Mouse (Mus musculus) brain, adult 10 weeks (tissue): ENCODE data around the gene Gm13089. TPM values are rescaled to one million over a fixed set of nuclear protein-coding genes. Genes with fewer than 3 reads are reported as not detected.

Experiments
- polyA plus RNA-seq: library from polyadenylated mRNA; stranded (reverse); fragments of 350-450 nt; fragmentation: Illumina TruSeq; extraction: RNeasy Lipid Tissue Mini Kit (QIAGEN cat#74804); gene quantifications from one replicate; pipeline ENCODE4 v1.2.3, GENCODE M21; 2015; ENCODE audit warnings: low read depth, low replicate concordance

The Gm13089 gene
- polyA plus RNA-seq: not detected

GRCm38 (mm10) chr4:143702611-143703010 is at the start of gene Gm13089:
Gm13089 (minus strand) TSS chr4:143702711.

DNA sequence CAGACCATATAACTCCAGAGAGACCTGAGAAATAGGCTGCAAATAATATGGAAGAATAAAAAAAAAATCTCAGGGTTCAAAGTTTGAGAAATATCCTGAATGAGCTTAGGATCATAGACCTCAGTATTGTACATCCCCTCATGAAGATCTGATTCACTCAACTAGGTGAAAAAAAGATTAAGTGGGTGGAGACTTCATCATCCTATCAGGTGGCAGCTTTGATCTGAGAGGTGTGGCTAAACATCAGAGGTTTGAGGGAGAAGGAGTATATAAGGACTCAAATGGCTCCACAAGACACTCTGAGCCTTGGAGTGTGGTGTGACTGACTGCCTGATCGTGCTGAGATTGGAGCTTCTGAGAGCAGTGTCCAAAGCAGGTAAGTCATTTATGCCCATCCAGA is 16.6 kb upstream of the Gm13089 start, which contains the start of gene Gm13078:
Gm13078 (plus strand) TSS at position 301 of the 400 bp plus-strand sequence.

DNA sequence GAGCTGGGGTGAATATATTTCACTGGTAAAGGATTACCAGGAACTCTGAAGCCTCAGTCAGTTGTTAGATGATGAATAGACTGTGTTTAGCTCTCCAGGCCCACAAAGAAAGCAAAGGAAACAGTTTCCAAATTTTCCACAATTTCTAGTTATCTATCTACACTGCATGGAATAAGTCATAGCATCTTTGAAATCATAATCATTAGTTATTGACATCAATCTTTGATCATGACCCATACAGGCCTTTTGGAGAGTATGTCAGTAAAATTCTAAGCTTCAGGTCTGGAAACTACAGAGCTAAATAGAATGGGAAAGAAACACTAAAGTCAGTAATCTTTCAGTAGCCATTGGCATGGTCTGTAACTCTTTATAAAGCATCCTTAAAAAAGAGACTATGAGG is 45.4 kb downstream of the Gm13089 start, which contains the start of gene Gm13088:
Gm13088 (minus strand) TSS at position 101 of the 400 bp plus-strand sequence.

Other genes starting within 250 kb of the Gm13089 start
- gene Gm13043, start 191.4 kb downstream of the Gm13089 start, polyA plus RNA-seq: not detected
- not detected for gene Gm13040, start 166.8 kb downstream of the Gm13089 start, polyA plus RNA-seq
- not detected for gene BC080695, start 151.0 kb downstream of the Gm13089 start, polyA plus RNA-seq
- gene Gm13057, start 151.0 kb downstream of the Gm13089 start, polyA plus RNA-seq: not detected
- not detected for gene Gm13083, start 87.7 kb downstream of the Gm13089 start, polyA plus RNA-seq
- not detected for gene Gm13088, start 45.5 kb downstream of the Gm13089 start, polyA plus RNA-seq
- not detected for gene Gm13078, start 16.7 kb upstream of the Gm13089 start, polyA plus RNA-seq
- not detected for gene Gm13023, start 86.6 kb upstream of the Gm13089 start, polyA plus RNA-seq
- not detected for gene Gm13084, start 113.4 kb upstream of the Gm13089 start, polyA plus RNA-seq
- gene Gm13103, start 143.8 kb upstream of the Gm13089 start, polyA plus RNA-seq: not detected
- not detected for gene Pramef6, start 197.7 kb upstream of the Gm13089 start, polyA plus RNA-seq
- gene Pramef25, start 248.3 kb upstream of the Gm13089 start, polyA plus RNA-seq: not detected